Mouse (Mus musculus) stomach, embryonic 15.5 days (tissue): ENCODE data around the gene Fgfr1op2. TPM values are rescaled to one million over a fixed set of nuclear protein-coding genes. Genes with fewer than 3 reads are reported as not detected.

Experiments
- ATAC-seq: fragments of 200-750 bp; cut with Nextera tagmentation; 2 replicates; pipeline ENCODE4 v1.8.0; 2017; ENCODE audit warnings: low read depth, moderate number of reproducible peaks, moderate TSS enrichment; ENCODE audit not compliant: insufficient read depth, low FRiP score
- H3K27ac ChIP-seq: fragments of 300-500 bp; sonication (generic); 2 replicates; pipeline ENCODE4 v1.5.1; 2015; ENCODE audit warnings: mild to moderate bottlenecking, inconsistent platforms
- H3K27me3 ChIP-seq: fragments of 300-500 bp; sonication (generic); replicated peaks from 2 replicates; pipeline ENCODE4 v1.6.1; 2015; ENCODE audit warnings: inconsistent platforms
- H3K36me3 ChIP-seq: fragments of 300-500 bp; sonication (generic); 2 replicates; pipeline ENCODE4 v1.6.1; 2015; ENCODE audit warnings: inconsistent platforms
- H3K4me1 ChIP-seq: fragments of 300-500 bp; sonication (generic); 2 replicates; pipeline ENCODE4 v1.6.1; 2015; ENCODE audit warnings: inconsistent platforms
- H3K4me2 ChIP-seq: fragments of 300-500 bp; sonication (generic); 2 replicates; pipeline ENCODE4 v1.6.1; 2015; ENCODE audit warnings: mild to moderate bottlenecking, inconsistent platforms
- H3K4me3 ChIP-seq: fragments of 300-500 bp; sonication (generic); replicated peaks from 2 replicates; pipeline ENCODE4 v1.5.1; 2015; ENCODE audit warnings: inconsistent platforms
- H3K9ac ChIP-seq: fragments of 300-500 bp; sonication (generic); 2 replicates; pipeline ENCODE4 v1.6.1; 2015; ENCODE audit warnings: inconsistent platforms
- H3K9me3 ChIP-seq: fragments of 300-500 bp; sonication (generic); 2 replicates; pipeline ENCODE4 v1.6.1; 2016; ENCODE audit warnings: inconsistent platforms
- WGBS: fragments of 180-500 bp; shearing (Covaris S2); methylation state at CpG from one replicate; pipeline ENCODE4 v1.1.7; 2015; 5-methylcytosine and 5-hydroxymethylcytosine counted together
- polyA plus RNA-seq: library from polyadenylated mRNA; unstranded; fragments of >200 nt; fragmentation: Nextera tagmentation; extraction: Ambion mirVana; gene quantifications from 2 replicates; pipeline ENCODE4 v1.2.1, GENCODE M21; 2015

Fgfr1op2 gene
- polyA plus RNA-seq, 1 experiment from 2014 or later: 101 TPM

DNA sequence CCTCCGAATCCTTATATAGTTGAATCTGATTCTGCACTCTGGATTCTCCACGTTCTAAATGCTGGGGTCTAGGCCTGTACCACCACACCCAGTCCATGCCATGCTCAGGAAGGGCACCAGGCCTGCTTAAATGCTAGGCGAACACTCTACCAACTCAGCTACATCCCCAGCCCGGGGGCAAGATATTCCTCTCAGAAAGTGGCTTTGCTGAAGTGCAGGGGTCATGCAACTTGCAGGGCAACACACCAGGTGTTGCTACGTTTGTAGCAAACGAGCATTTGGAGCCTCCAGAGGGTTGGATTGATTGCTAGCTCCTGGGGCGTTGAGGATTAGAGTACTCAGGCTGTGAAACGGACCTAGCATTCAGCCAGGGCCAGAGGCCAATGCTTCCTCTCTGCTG lies 56.1 kb downstream of the Fgfr1op2 start:
- H3K4me3 ChIP-seq: peak overlapping the region; percentile 81; the same call in 1 of the 2 replicates

DNA sequence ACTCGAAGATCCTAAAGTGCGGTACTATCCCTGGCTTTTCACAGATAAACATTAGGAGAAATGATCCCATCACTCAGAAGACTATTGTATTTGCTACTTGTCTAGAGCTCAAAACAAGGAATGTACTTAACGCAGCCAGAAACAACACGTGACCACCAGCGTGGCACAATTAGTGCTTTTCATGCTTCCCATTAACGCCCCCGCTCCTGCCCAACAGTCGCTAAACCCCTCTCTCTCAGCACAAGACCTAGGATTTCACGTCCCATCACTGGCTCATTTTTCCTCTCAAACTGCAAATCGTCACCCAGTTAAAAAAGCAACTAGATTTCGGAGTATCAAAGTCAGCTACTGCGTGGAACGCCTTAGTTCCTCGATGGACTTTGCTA lies 56.6 kb downstream of the Fgfr1op2 start:
- Histone ChIP-seq H3K27me3 (no peaks in the 10 kb centered on the region), H3K9ac (peak overlapping the region; percentile 65; the same call in 1 of the 2 replicates), H3K4me3 (peak overlapping the region; percentile 81), H3K36me3 (no peaks in the 10 kb centered on the region), H3K4me2 (peak overlapping the region; percentile 81), H3K4me1 (peaks cover 7% of the 10 kb centered on the region), H3K27ac (peak overlapping the region; percentile 73; the same call in 1 of the 2 replicates), H3K9me3 (no peaks in the 10 kb centered on the region)
- ATAC-seq: no peak
- 14% methylated on average over 14 of the region's 14 CpGs for WGBS

More for the DNA sequence above, 56.1 kb downstream of the Fgfr1op2 start:
- Histone ChIP-seq H3K9me3 (no peaks in the 10 kb centered on the region), H3K27me3 (no peaks in the 10 kb centered on the region), H3K9ac (no peak overlapping the region), H3K4me2 (peak overlapping the region; percentile 81), H3K36me3 (no peaks in the 10 kb centered on the region), H3K27ac (no peak overlapping the region), H3K4me1 (peaks cover 7% of the 10 kb centered on the region)
- no peak for ATAC-seq
- WGBS: 54% methylated on average over 8 of the region's 8 CpGs

DNA sequence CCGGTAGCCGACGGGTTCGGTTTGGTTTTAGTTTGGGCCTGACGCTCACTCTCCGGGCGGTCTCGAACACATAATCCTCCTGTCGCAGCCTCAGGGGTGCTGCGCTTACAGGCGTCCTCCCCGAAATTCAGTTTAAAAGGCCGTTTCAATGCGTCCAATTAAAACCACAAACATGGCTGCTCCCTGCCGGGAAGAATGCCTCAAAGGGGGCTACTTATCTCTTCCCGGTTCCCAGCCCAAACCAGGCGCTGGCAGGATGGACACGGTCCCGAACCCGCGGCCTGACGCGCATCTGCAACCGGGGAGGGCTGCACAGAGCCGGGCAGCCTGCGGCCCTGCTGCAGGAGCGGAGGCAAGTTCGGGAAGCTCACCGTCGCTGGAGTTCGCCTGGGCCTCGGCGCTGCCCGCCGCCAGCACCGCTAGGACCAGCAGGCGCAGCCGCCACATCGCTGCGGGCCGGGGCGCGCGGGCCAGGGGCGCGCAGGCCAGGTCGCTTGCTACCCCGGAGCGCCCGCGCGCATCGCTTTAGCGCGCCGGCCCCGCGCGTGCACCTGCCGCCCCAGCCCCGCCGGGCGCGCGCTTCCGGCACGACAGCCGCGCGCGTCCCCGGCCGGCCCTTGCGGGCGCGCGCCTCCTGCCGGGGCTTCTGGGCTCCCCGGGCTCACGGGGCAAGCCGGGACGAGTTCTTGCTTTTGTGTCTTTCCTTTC lies 57.2 kb downstream of the Fgfr1op2 start:
- Histone ChIP-seq H3K4me2 (peak overlapping the region; percentile 81), H3K4me3 (peak overlapping the region; percentile 81), H3K36me3 (no peaks in the 10 kb centered on the region), H3K9ac (peak overlapping the region; percentile 65), H3K27ac (peak overlapping the region; percentile 73; the same call in 1 of the 2 replicates), H3K9me3 (no peaks in the 10 kb centered on the region), H3K4me1 (peaks cover 7% of the 10 kb centered on the region), H3K27me3 (no peaks in the 10 kb centered on the region)
- WGBS: under 1% methylated on average over 73 of the region's 82 CpGs
- peak; percentile 94 for ATAC-seq

DNA sequence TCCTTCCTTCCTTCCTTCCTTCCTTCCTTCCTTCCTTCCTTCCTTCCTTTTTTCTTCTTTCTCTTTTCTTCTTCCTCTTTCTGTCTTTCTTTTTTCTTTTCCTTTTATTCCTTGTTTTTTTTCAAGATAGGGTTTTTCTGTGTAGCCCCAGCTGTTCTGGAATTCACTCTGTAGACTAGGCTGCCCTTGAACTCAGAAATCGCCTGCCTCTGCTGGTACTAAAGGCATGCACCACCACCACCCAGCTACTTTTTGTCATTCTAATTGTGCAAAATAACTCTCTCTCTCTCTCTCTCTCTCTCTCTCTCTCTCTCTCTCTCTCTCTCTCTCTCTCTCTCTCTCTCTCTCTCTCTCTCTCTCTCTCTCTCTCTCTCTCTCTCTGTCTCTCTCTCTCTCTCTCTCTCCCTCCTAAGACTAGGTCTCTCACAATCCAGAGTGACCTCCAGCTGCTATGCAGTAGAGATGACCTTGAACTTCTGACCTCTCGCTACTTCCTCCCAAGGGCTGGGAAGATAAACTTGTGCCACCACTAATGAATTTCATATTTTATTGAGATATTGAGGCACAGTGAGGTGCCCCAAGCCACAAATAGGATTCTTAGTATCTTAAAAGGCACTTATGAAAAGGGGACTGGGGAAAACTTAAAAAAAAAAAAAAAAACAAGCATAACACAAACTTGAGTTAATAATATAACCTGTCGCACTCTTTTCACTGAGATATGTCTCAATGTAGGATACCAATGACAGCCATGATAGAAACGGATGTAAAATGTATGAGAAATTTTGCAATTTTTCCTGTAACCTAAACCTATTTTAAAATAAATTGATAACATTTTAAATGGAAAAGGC lies 58.0 kb downstream of the Fgfr1op2 start:
- WGBS: 58% methylated on average over 4 of the region's 4 CpGs
- Histone ChIP-seq H3K9ac (no peak overlapping the region), H3K36me3 (no peaks in the 10 kb centered on the region), H3K27me3 (no peaks in the 10 kb centered on the region), H3K27ac (no peak overlapping the region), H3K9me3 (no peaks in the 10 kb centered on the region), H3K4me3 (peak overlapping the region; percentile 81), H3K4me1 (peaks cover 7% of the 10 kb centered on the region), H3K4me2 (no peak overlapping the region)
- ATAC-seq: no peak

DNA sequence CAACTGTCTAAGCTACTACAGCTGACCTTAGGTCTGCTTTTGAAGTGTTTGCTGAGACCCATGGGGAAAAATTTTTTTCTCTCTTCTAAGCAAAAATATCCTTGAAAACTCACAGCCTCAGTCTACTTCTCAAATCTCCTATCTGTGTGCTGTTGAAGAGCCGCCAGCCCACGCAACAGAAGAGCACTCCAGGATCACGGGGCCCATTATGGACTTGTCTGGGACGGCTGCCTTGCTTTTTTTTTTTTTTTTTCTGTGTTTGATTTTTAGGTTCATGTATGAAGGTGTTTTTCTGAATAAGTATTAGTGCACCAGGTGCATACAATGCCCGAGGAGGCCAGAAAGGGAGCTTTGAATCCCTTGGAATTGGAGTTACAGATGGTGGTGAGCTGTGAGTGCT lies 59.5 kb downstream of the Fgfr1op2 start:
- Histone ChIP-seq H3K27me3 (no peaks in the 10 kb centered on the region), H3K27ac (no peak overlapping the region), H3K36me3 (no peaks in the 10 kb centered on the region), H3K9ac (no peak overlapping the region), H3K4me3 (no peak overlapping the region), H3K4me1 (peaks cover 7% of the 10 kb centered on the region), H3K4me2 (no peak overlapping the region), H3K9me3 (no peaks in the 10 kb centered on the region)
- 88% methylated on average over 5 of the region's 5 CpGs for WGBS
- ATAC-seq: no peak

DNA sequence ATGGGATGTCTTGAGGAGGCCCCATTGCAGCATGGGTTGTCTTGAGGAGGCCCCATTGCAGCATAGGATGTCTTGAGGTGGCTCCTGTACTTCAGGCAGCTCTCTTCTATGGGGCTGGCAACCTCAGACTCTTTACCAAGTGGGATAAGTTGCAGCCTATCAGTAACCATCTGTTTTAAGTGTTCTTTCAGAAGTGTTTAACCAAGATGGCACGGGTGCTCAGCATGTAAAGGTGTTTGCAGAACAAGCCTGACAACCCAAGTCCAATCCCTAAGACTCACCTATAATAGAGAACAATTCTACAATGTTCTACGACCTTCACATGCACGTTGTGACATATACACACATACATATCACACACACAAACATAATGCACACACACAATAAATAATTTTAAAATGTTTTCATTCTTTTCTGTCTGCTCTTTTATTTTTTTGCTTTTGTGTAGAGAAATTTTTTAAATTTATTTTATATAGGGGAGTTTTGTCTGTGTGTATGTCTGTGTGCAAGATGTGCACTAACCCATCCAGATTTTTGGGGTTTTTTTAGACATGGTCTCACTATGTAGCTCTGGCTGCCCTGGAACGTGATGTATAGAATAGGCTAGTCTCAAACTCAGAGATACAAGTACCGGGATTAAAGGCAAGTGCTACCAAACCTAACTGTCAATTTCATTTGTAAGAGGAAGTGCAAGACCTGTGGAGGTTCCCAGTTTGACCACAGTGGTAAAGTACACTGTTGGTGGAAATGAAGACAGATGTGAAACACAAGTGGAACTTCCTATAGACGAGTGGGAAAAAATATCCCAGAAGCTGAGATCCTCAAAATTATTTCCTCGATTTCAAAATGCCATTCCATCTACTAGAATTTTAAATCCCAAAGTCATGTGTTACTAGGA lies 63.3 kb downstream of the Fgfr1op2 start:
- Histone ChIP-seq H3K4me2 (no peak overlapping the region), H3K27me3 (no peaks in the 10 kb centered on the region), H3K4me3 (no peak overlapping the region), H3K27ac (no peak overlapping the region), H3K9ac (no peak overlapping the region), H3K4me1 (peaks cover 6% of the 10 kb centered on the region; the same call in 1 of the 2 replicates), H3K9me3 (no peaks in the 10 kb centered on the region), H3K36me3 (no peaks in the 10 kb centered on the region)
- no peak for ATAC-seq
- 81% methylated on average over 7 of the region's 7 CpGs for WGBS

DNA sequence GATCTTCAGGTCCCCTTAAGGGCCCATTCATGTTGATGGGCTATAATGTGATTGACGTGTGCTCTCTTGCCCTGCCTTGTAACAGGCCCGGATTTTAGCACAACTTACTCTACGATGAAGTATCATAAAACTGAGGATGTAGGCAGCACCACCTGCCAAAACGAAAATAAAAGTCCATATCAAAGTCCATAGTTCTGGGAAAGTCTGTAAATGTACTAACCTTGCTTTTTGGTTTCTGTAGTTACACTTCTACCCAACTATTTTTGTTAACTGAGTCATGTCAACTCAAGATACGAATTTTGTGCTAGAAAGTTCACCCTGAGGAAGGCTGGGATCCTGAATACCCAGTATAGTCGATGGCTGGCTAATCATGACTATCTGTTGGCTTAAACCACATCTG lies 64.0 kb downstream of the Fgfr1op2 start:
- Histone ChIP-seq H3K4me2 (no peak overlapping the region), H3K27me3 (no peaks in the 10 kb centered on the region), H3K4me1 (peaks cover 6% of the 10 kb centered on the region; the same call in 1 of the 2 replicates), H3K9me3 (no peaks in the 10 kb centered on the region), H3K36me3 (no peaks in the 10 kb centered on the region), H3K9ac (no peak overlapping the region), H3K4me3 (no peak overlapping the region), H3K27ac (no peak overlapping the region)
- ATAC-seq: no peak
- WGBS: 79% methylated on average over 6 of the region's 6 CpGs

DNA sequence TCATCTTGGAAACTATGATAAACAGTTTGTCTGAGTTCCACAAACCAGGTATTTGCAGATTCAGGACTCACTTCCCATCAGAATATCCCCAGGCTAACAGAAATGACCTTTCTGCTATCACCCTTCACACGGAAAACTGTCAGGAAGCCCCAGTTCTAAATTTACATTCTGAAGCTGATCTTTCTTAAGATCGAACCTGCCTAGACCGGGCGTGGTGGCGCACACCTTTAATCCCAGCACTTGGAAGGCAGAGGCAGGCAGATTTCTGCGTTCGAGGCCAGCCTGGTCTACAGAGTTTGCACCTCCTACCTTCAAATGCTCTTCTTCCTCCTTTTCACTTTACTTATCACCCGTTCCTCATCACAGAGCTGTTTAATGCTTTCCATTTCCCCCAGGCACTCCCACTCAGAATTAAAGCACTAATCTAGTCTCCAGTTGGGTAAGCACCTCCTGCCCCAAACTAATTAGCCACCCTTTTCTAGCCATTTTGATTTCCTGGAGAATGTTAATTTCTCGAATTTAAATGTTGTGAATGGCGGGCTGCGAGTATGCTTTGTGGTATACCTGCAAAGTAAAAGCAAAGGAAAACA lies 64.7 kb downstream of the Fgfr1op2 start:
- Histone ChIP-seq H3K9me3 (no peaks in the 10 kb centered on the region), H3K4me1 (peaks cover 6% of the 10 kb centered on the region; the same call in 1 of the 2 replicates), H3K9ac (0 out of 2 replicates have a peak overlapping the region, but pooled peaks have one; percentile 42), H3K4me3 (peak overlapping the region; percentile 90), H3K36me3 (no peaks in the 10 kb centered on the region), H3K27me3 (no peaks in the 10 kb centered on the region), H3K4me2 (peak overlapping the region; percentile 70), H3K27ac (no peak overlapping the region)
- no peak for ATAC-seq
- WGBS: 64% methylated on average over 11 of the region's 11 CpGs

DNA sequence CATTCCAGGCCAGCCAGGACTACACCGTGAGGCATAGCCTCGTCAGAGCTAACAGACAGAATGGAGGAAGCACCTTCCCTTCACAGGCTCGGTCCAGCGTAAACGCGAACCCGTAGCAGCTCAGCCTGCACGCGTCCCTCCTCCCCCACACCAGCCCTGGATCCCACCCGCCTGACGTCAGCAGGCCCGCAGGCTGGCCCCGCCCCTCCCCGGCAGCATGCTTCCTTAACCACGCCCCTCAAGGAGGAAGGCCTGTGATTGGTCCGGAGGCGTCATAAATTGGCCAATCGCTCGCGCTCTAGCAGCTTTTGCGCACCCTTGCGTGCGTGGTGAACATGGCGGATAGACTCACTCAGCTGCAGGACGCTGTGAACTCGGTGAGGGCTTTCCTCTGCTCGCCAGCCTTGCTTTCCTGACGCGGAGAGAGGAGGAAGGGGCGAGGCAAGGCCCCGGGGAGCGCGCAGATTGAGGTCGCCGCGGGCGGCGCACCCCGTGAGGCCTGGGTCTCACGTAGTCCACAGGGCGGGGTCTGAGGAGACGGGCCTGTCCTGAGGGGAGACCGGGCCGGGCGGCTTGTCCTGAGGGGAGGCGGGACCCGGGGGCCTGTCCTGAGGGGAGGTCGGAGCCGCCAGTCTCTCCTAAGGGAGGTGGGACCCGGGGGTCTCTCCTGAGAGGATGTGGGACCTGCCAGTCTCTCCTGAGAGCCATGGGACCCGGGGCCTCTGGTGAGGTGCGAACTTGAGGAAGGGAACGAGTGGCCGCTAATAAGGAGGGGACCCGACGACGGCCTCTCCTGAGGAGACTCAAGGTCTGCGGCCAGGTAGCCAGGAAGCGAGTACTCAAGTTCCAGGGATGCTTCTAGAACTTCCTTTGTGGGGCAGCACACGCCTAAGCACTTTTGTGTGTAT lies 65.5 kb downstream of the Fgfr1op2 start, which contains the start of the genes Med21 and Tm7sf3:
Med21 (plus strand) TSS at position 272 of the 908 bp plus-strand sequence.
Tm7sf3 (minus strand) TSS at position 549 of the 908 bp plus-strand sequence.
- Histone ChIP-seq H3K4me2 (peak within 1 kb of the TSS; percentile 70), H3K27me3 (no peaks in the 10 kb centered on the region), H3K27ac (peak within 1 kb of the TSS; percentile 96), H3K9ac (peak within 1 kb of the TSS; percentile 92), H3K9me3 (no peaks in the 10 kb centered on the region), H3K4me3 (peak within 1 kb of the TSS; percentile 90), H3K36me3 (no peaks in the 10 kb centered on the region), H3K4me1 (peaks cover 6% of the 10 kb centered on the region; the same call in 1 of the 2 replicates)
- ATAC-seq: peak; percentile 93
- under 1% methylated on average over 58 of the region's 60 CpGs for WGBS

DNA sequence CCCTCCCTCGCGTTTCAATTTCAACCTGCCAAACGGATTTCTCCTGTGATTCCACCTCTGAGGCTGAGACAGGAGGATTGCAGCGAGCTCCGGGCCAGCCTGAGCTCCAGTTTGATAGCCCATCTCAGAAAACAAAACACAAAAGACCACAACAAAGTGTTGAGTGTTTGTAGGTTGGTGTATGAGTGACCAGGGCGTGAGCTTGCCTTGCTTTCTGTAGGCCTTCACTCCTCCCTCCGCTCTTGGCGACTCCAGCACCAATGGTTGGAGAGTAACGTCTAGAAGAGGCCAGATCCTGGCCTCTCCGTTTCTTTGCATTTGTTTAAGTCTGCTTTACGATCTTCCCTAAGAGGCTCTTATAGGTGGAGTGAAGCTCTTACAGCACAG lies 66.2 kb downstream of the Fgfr1op2 start:
- Histone ChIP-seq H3K9me3 (no peaks in the 10 kb centered on the region), H3K4me1 (peaks cover 6% of the 10 kb centered on the region; the same call in 1 of the 2 replicates), H3K27me3 (no peaks in the 10 kb centered on the region), H3K9ac (peak overlapping the region; percentile 92), H3K4me3 (peak overlapping the region; percentile 90), H3K27ac (peak overlapping the region; percentile 96), H3K36me3 (no peaks in the 10 kb centered on the region), H3K4me2 (peak overlapping the region; percentile 70)
- WGBS: 30% methylated on average over 11 of the region's 11 CpGs
- no peak for ATAC-seq
